Mouse (Mus musculus) testis, adult 2 months (tissue): ENCODE measurements around the gene Morn3. TPM values are rescaled to one million over a fixed set of nuclear protein-coding genes. Genes with fewer than 3 reads are reported as not detected.
A peak's percentile ranks its signal among the peaks of the same experiment; 100 is the strongest.

Source experiments
- H3K27ac ChIP-seq: fragments of 200-500 bp; 2 replicates; pipeline ENCODE4 v1.5.1; 2012; ENCODE audit warnings: low read depth, low read length; ENCODE audit not compliant: control insufficient read depth, insufficient read depth
- H3K27me3 ChIP-seq: fragments of 200-500 bp; 2 replicates; pipeline ENCODE4 v1.6.1; 2012; ENCODE audit warnings: mild to moderate bottlenecking, low read length, moderate library complexity; ENCODE audit not compliant: control insufficient read depth, insufficient read depth
- H3K36me3 ChIP-seq: fragments of 200-500 bp; 2 replicates; pipeline ENCODE4 v1.6.1; 2012; ENCODE audit warnings: mild to moderate bottlenecking, low read length; ENCODE audit not compliant: control insufficient read depth, insufficient read depth
- H3K4me1 ChIP-seq: fragments of 200-500 bp; 2 replicates; pipeline ENCODE4 v1.6.1; 2012; ENCODE audit warnings: low read length; ENCODE audit not compliant: control insufficient read depth, insufficient read depth
- H3K4me3 ChIP-seq: fragments of 200-500 bp; 2 replicates; pipeline ENCODE4 v1.5.1; 2012; ENCODE audit warnings: low read depth, mild to moderate bottlenecking, low read length, moderate library complexity, mixed read lengths; ENCODE audit not compliant: control insufficient read depth
- CTCF ChIP-seq: fragments of 200-500 bp; IDR thresholded peaks from 2 replicates; pipeline ENCODE4 v1.5.1; 2012; ENCODE audit warnings: low read depth, mild to moderate bottlenecking, inconsistent platforms, low read length, moderate library complexity; ENCODE audit not compliant: control insufficient read depth, insufficient read depth, insufficient replicate concordance
- POLR2A ChIP-seq: fragments of 200-500 bp; IDR thresholded peaks from 2 replicates; pipeline ENCODE4 v1.6.1; 2012; ENCODE audit warnings: low read depth, mild to moderate bottlenecking, inconsistent platforms, low read length, moderate library complexity; ENCODE audit not compliant: control insufficient read depth
- polyA plus RNA-seq: library from polyadenylated mRNA; depleted of rRNA; stranded (reverse); fragments of >200 nt; gene quantifications from 2 replicates; pipeline ENCODE4 v1.2.3, GENCODE M21; 2012

Morn3 gene
- polyA plus RNA-seq, 1 experiment = 285 TPM

- Histone ChIP-seq H3K4me1 (peaks cover 8% of the 10 kb centered on the region), H3K36me3 (no peaks in the 10 kb centered on the region), H3K27me3 (no peaks in the 10 kb centered on the region), H3K4me3 (no peak overlapping the region), H3K27ac (no peak overlapping the region)
- TF ChIP-seq CTCF = no peak
Observed at GRCm38 (mm10) chr5:122994303-122994846, 52.4 kb downstream of the Morn3 start.

- no peak for TF ChIP-seq POLR2A
- Histone ChIP-seq H3K4me1 (peaks cover 6% of the 10 kb centered on the region), H3K36me3 (no peaks in the 10 kb centered on the region), H3K27ac (no peak overlapping the region), H3K27me3 (no peaks in the 10 kb centered on the region), H3K4me3 (no peak overlapping the region)
Observed at GRCm38 (mm10) chr5:122993811-122994210, 53.0 kb downstream of the Morn3 start.

- Histone ChIP-seq H3K27ac (no peak overlapping the region), H3K4me1 (peaks cover 7% of the 10 kb centered on the region; the same call in 1 of the 2 replicates), H3K4me3 (peak overlapping the region; percentile 74), H3K36me3 (no peaks in the 10 kb centered on the region), H3K27me3 (peaks cover 6% of the 10 kb centered on the region)
- no peak for TF ChIP-seq CTCF
- no peak for TF ChIP-seq POLR2A
Observed at GRCm38 (mm10) chr5:122991350-122992004, 55.3 kb downstream of the Morn3 start.

GRCm38 (mm10) chr5:122990411-122991160 is 56.2 kb downstream of the Morn3 start:
- H3K4me1 ChIP-seq = peaks cover 7% of the 10 kb centered on the region; the same call in 1 of the 2 replicates

GRCm38 (mm10) chr5:122989551-122990330 is 57.1 kb downstream of the Morn3 start, which contains the start of gene Kdm2b:
Kdm2b (minus strand) TSS chr5:122989823.
- peaks cover 6% of the 10 kb centered on the region for H3K27me3 ChIP-seq
- no peaks in the 10 kb centered on the region for H3K36me3 ChIP-seq
- H3K4me3 ChIP-seq = peak within 1 kb of the TSS; percentile 74
- H3K27ac ChIP-seq = no peak within 1 kb of the TSS
- TF ChIP-seq CTCF (no peak), POLR2A (no peak)
- H3K4me1 ChIP-seq = peaks cover 7% of the 10 kb centered on the region; the same call in 1 of the 2 replicates

More at GRCm38 (mm10) chr5:122990411-122991160, 56.2 kb downstream of the Morn3 start:
- H3K36me3 ChIP-seq = no peaks in the 10 kb centered on the region
- peak overlapping the region; percentile 74 for H3K4me3 ChIP-seq
- TF ChIP-seq POLR2A = no peak
- no peak for TF ChIP-seq CTCF
- H3K27me3 ChIP-seq = peaks cover 6% of the 10 kb centered on the region
- no peak overlapping the region for H3K27ac ChIP-seq

- TF ChIP-seq POLR2A (peak; percentile 60; the same call in 1 of the 2 replicates), CTCF (no peak)
- Histone ChIP-seq H3K4me1 (peaks cover 7% of the 10 kb centered on the region; the same call in 1 of the 2 replicates), H3K4me3 (peak overlapping the region; percentile 74), H3K27me3 (peaks cover 6% of the 10 kb centered on the region), H3K36me3 (no peaks in the 10 kb centered on the region), H3K27ac (no peak overlapping the region)
Observed at GRCm38 (mm10) chr5:122989001-122989525, 57.8 kb downstream of the Morn3 start.
